Mouse (Mus musculus): ENCODE data around the gene Mmel1.

Gene Mmel1

GRCm38 (mm10) chr4:154864271-154864771 lies 5.1 kb upstream of the Mmel1 start:
- DNase-seq (ENCODE audit: low spot score in 2 of 2), result peak; percentile 87 to 89

GRCm38 (mm10) chr4:154864961-154865760 lies 4.2 kb upstream of the Mmel1 start:
- no peak for DNase-seq (ENCODE audit: low spot score in 2 of 2)

GRCm38 (mm10) chr4:154866391-154866790 lies 3.0 kb upstream of the Mmel1 start:
- DNase-seq (ENCODE audit: low spot score in 2 of 2), result no peak

GRCm38 (mm10) chr4:154867257-154867656 lies 2.1 kb upstream of the Mmel1 start:
- no peak for DNase-seq (ENCODE audit: low spot score in 2 of 2)

GRCm38 (mm10) chr4:154870721-154871120 lies 1.3 kb downstream of the Mmel1 start:
- no peak for DNase-seq (ENCODE audit: low spot score in 2 of 2)

- DNase-seq (ENCODE audit: low spot score in 2 of 2), result no peak
These were observed 2.4 kb downstream of the Mmel1 start for GRCm38 (mm10) chr4:154871757-154872251.

- DNase-seq (ENCODE audit: low spot score in 2 of 2), result no peak
These were observed 3.8 kb downstream of the Mmel1 start for GRCm38 (mm10) chr4:154873186-154873585.

GRCm38 (mm10) chr4:154877864-154878548 lies 8.6 kb downstream of the Mmel1 start:
- peak; percentile 78 to 96 for DNase-seq (ENCODE audit: low spot score in 2 of 2)

GRCm38 (mm10) chr4:154880730-154881129 lies 11.3 kb downstream of the Mmel1 start:
- no peak for DNase-seq (ENCODE audit: low spot score in 2 of 2)

GRCm38 (mm10) chr4:154882014-154882659 lies 12.8 kb downstream of the Mmel1 start:
- DNase-seq (ENCODE audit: low spot score in 2 of 2), result no peak

GRCm38 (mm10) chr4:154885416-154885815 lies 16.0 kb downstream of the Mmel1 start:
- DNase-seq (ENCODE audit: low spot score in 2 of 2), result no peak

GRCm38 (mm10) chr4:154886876-154887592 lies 17.6 kb downstream of the Mmel1 start:
- no peak for DNase-seq (ENCODE audit: low spot score in 2 of 2)

GRCm38 (mm10) chr4:154887593-154888250 lies 18.3 kb downstream of the Mmel1 start:
- no peak for DNase-seq (ENCODE audit: low spot score in 2 of 2)

GRCm38 (mm10) chr4:154890887-154891286 lies 21.5 kb downstream of the Mmel1 start:
- no peak for DNase-seq (ENCODE audit: low spot score in 2 of 2)

- DNase-seq (ENCODE audit: low spot score in 2 of 2), result no peak
These were observed 26.2 kb downstream of the Mmel1 start for GRCm38 (mm10) chr4:154895549-154895948.

- no peak for DNase-seq (ENCODE audit: low spot score in 2 of 2)
These were observed 28.5 kb downstream of the Mmel1 start for GRCm38 (mm10) chr4:154897676-154898465.

GRCm38 (mm10) chr4:154898506-154899446 lies 29.4 kb downstream of the Mmel1 start, which contains the start of gene Fam213b:
Gene Fam213b, minus strand, starts transcription at chr4:154899135.
- DNase-seq (ENCODE audit: low spot score in 2 of 2), result peak; percentile 28 to 47

GRCm38 (mm10) chr4:154902371-154902770 lies 33.0 kb downstream of the Mmel1 start:
- no peak for DNase-seq (ENCODE audit: low spot score in 2 of 2)
